Mouse (Mus musculus): Measurements from ENCODE around the gene Mn1. TPM values are rescaled to one million over a fixed set of nuclear protein-coding genes. Genes with fewer than 3 reads are reported as not detected.

The Mn1 gene
- polyA plus RNA-seq, 1 experiment from 2014 or later: 15.0 TPM

GRCm38 (mm10) chr5:111489022-111489616, 72.0 kb downstream of the Mn1 start:
- 0 out of 2 replicates have a peak, but pooled peaks cover 3% of the 10 kb centered on the region for H3K4me1 ChIP-seq (replicated peaks)
- H3K9ac ChIP-seq (replicated peaks): no peak overlapping the region
- ATAC-seq (ENCODE audit: insufficient number of reproducible peaks, insufficient read depth, low FRiP score, low TSS enrichment, low read depth): no peak
- no peak overlapping the region for H3K4me3 ChIP-seq (replicated peaks)
- no peak overlapping the region for H3K27ac ChIP-seq
- no peaks in the 10 kb centered on the region for H3K27me3 ChIP-seq
- peak overlapping the region; percentile 28; the same call in 1 of the 2 replicates for H3K4me2 ChIP-seq
- WGBS: 54% methylated on average over 7 of the region's 7 CpGs
- no peaks in the 10 kb centered on the region for H3K36me3 ChIP-seq
- no peaks in the 10 kb centered on the region for H3K9me3 ChIP-seq

- H3K9me3 ChIP-seq: no peaks in the 10 kb centered on the region
- no peak overlapping the region for H3K27ac ChIP-seq
- no peak overlapping the region for H3K4me2 ChIP-seq
- ATAC-seq (ENCODE audit: insufficient number of reproducible peaks, insufficient read depth, low FRiP score, low TSS enrichment, low read depth): no peak
- H3K36me3 ChIP-seq: no peaks in the 10 kb centered on the region
- H3K9ac ChIP-seq (replicated peaks): no peak overlapping the region
- no peaks in the 10 kb centered on the region for H3K27me3 ChIP-seq
- 63% methylated on average over 4 of the region's 4 CpGs for WGBS
- 0 out of 2 replicates have a peak, but pooled peaks cover 3% of the 10 kb centered on the region for H3K4me1 ChIP-seq (replicated peaks)
- no peak overlapping the region for H3K4me3 ChIP-seq (replicated peaks)
These were observed 73.4 kb downstream of the Mn1 start for GRCm38 (mm10) chr5:111490599-111490998.

GRCm38 (mm10) chr5:111491485-111491884, 74.3 kb downstream of the Mn1 start:
- no peak for ATAC-seq (ENCODE audit: insufficient number of reproducible peaks, insufficient read depth, low FRiP score, low TSS enrichment, low read depth)

GRCm38 (mm10) chr5:111500036-111500435, 82.9 kb downstream of the Mn1 start:
- H3K27ac ChIP-seq: no peak overlapping the region
- no peaks in the 10 kb centered on the region for H3K9me3 ChIP-seq
- no peaks in the 10 kb centered on the region for H3K36me3 ChIP-seq
- 41% methylated on average over 3 of the region's 3 CpGs for WGBS
- H3K4me3 ChIP-seq (replicated peaks): no peak overlapping the region
- no peak for ATAC-seq (ENCODE audit: insufficient number of reproducible peaks, insufficient read depth, low FRiP score, low TSS enrichment, low read depth)
- H3K4me1 ChIP-seq (replicated peaks): peaks cover 4% of the 10 kb centered on the region; the same call in 1 of the 2 replicates
- H3K27me3 ChIP-seq: peaks cover 16% of the 10 kb centered on the region
- H3K4me2 ChIP-seq: no peak overlapping the region
- no peak overlapping the region for H3K9ac ChIP-seq (replicated peaks)

More at GRCm38 (mm10) chr5:111491485-111491884, 74.3 kb downstream of the Mn1 start:
- Histone ChIP-seq H3K27ac (no peak overlapping the region), H3K9me3 (no peaks in the 10 kb centered on the region), H3K36me3 (no peaks in the 10 kb centered on the region), H3K27me3 (no peaks in the 10 kb centered on the region), H3K9ac (replicated peaks) (no peak overlapping the region), H3K4me2 (no peak overlapping the region), H3K4me1 (replicated peaks) (0 out of 2 replicates have a peak, but pooled peaks cover 3% of the 10 kb centered on the region), H3K4me3 (replicated peaks) (no peak overlapping the region)
- 80% methylated on average over 1 of the region's 1 CpGs for WGBS

GRCm38 (mm10) chr5:111501691-111502441, 84.7 kb downstream of the Mn1 start:
- Histone ChIP-seq H3K4me1 (replicated peaks) (peaks cover 11% of the 10 kb centered on the region), H3K36me3 (no peaks in the 10 kb centered on the region), H3K27ac (no peak overlapping the region), H3K9ac (replicated peaks) (no peak overlapping the region), H3K27me3 (peaks cover 18% of the 10 kb centered on the region), H3K4me2 (no peak overlapping the region), H3K4me3 (replicated peaks) (no peak overlapping the region), H3K9me3 (no peaks in the 10 kb centered on the region)
- no peak for ATAC-seq (ENCODE audit: insufficient number of reproducible peaks, insufficient read depth, low FRiP score, low TSS enrichment, low read depth)
- WGBS: 57% methylated on average over 13 of the region's 13 CpGs

- Histone ChIP-seq H3K27ac (no peak overlapping the region), H3K4me1 (replicated peaks) (peaks cover 27% of the 10 kb centered on the region), H3K27me3 (peaks cover 22% of the 10 kb centered on the region), H3K4me3 (replicated peaks) (no peak overlapping the region), H3K9ac (replicated peaks) (no peak overlapping the region), H3K4me2 (no peak overlapping the region), H3K36me3 (no peaks in the 10 kb centered on the region), H3K9me3 (no peaks in the 10 kb centered on the region)
- WGBS: 91% methylated on average over 6 of the region's 6 CpGs
- no peak for ATAC-seq (ENCODE audit: insufficient number of reproducible peaks, insufficient read depth, low FRiP score, low TSS enrichment, low read depth)
These were observed 88.1 kb downstream of the Mn1 start for GRCm38 (mm10) chr5:111505241-111505640.

GRCm38 (mm10) chr5:111505824-111506223, 88.7 kb downstream of the Mn1 start:
- H3K4me1 ChIP-seq (replicated peaks): peaks cover 33% of the 10 kb centered on the region
- ATAC-seq (ENCODE audit: insufficient number of reproducible peaks, insufficient read depth, low FRiP score, low TSS enrichment, low read depth): no peak
- H3K36me3 ChIP-seq: no peaks in the 10 kb centered on the region
- H3K9ac ChIP-seq (replicated peaks): no peak overlapping the region
- no peak overlapping the region for H3K27ac ChIP-seq
- peaks cover 28% of the 10 kb centered on the region for H3K27me3 ChIP-seq
- 81% methylated on average over 6 of the region's 6 CpGs for WGBS
- H3K4me2 ChIP-seq: no peak overlapping the region
- H3K9me3 ChIP-seq: no peaks in the 10 kb centered on the region
- no peak overlapping the region for H3K4me3 ChIP-seq (replicated peaks)

GRCm38 (mm10) chr5:111506410-111506809, 89.2 kb downstream of the Mn1 start:
- Histone ChIP-seq H3K27ac (no peak overlapping the region), H3K4me1 (replicated peaks) (peaks cover 33% of the 10 kb centered on the region), H3K4me2 (no peak overlapping the region), H3K9ac (replicated peaks) (no peak overlapping the region), H3K27me3 (peaks cover 28% of the 10 kb centered on the region), H3K9me3 (no peaks in the 10 kb centered on the region), H3K4me3 (replicated peaks) (no peak overlapping the region), H3K36me3 (no peaks in the 10 kb centered on the region)
- ATAC-seq (ENCODE audit: insufficient number of reproducible peaks, insufficient read depth, low FRiP score, low TSS enrichment, low read depth): no peak
- WGBS: 37% methylated on average over 12 of the region's 12 CpGs

Other genes with a start within 250 kb of the Mn1 start
- gene Pitpnb, start 86.6 kb upstream of the Mn1 start, polyA plus RNA-seq (2016; fragmentation: Nextera tagmentation; extraction: Ambion mirVana): 111 and 114 TPM in 2 replicates

Data from limb, embryonic 12.5 days (tissue).